Mouse (Mus musculus) CH12.LX (cell line): ENCODE data around the gene Tmem170b. TPM values are rescaled to one million over a fixed set of nuclear protein-coding genes. Genes with fewer than 3 reads are reported as not detected.
"Not testable (repeated sequence)": the region's sequence is repeated elsewhere in the genome, so short reads cannot be mapped to it uniquely, and the experiment has no call there.

ENCODE experiments used
- DNase-seq: peaks from one replicate; pipeline ENCODE4 v3.0.0-alpha.2; 2013; ENCODE audit errors: extremely low read depth
- H3K27ac ChIP-seq: 2 replicates; pipeline ENCODE4 v1.5.1; 2012; ENCODE audit warnings: low read depth, mild to moderate bottlenecking, control low read depth, moderate library complexity; ENCODE audit not compliant: insufficient read depth
- H3K27me3 ChIP-seq: replicated peaks from 2 replicates; pipeline ENCODE3; 2012; ENCODE audit warnings: inconsistent platforms
- H3K36me3 ChIP-seq, 2 experiments: replicated peaks in 1 of 2; 2 replicates each; pipeline versions ENCODE3 to v1.6.1; 2012; ENCODE audit warnings: inconsistent platforms in 1 of 2, low read length in 1 of 2, mild to moderate bottlenecking in 1 of 2, mixed read lengths in 1 of 2, moderate library complexity in 1 of 2; ENCODE audit not compliant: control insufficient read depth in 1 of 2, insufficient read depth in 1 of 2
- H3K4me1 ChIP-seq, 2 experiments: 2 replicates each; pipeline ENCODE4 v1.6.1; 2012; ENCODE audit warnings: inconsistent platforms in 1 of 2, moderate library complexity in 1 of 2; ENCODE audit not compliant: insufficient read depth in 2 of 2, control insufficient read depth in 1 of 2
- H3K4me2 ChIP-seq: 2 replicates; pipeline ENCODE4 v1.6.1; 2012; ENCODE audit warnings: low read depth, mild to moderate bottlenecking, control low read depth; ENCODE audit not compliant: poor library complexity, insufficient read depth, severe bottlenecking
- H3K4me3 ChIP-seq, 3 experiments: fragments of 150-350 bp in 1 of 3; sonication (generic) in 1 of 3; replicated peaks in 1 of 3; 2 replicates each; pipeline versions ENCODE3 to v1.5.1; 2011 to 2012; ENCODE audit warnings: low read depth in 2 of 3, low read length in 2 of 3, mild to moderate bottlenecking in 2 of 3, moderate library complexity in 2 of 3, control low read depth in 1 of 3, improper control_type of control experiment in 1 of 3, inconsistent platforms in 1 of 3, mixed read lengths in 1 of 3; ENCODE audit not compliant: poor library complexity in 1 of 3
- H3K79me2 ChIP-seq: replicated peaks from 2 replicates; pipeline ENCODE4 v1.6.1; 2012; ENCODE audit warnings: mild to moderate bottlenecking, moderate library complexity; ENCODE audit not compliant: control insufficient read depth, poor library complexity, insufficient read depth, severe bottlenecking; ENCODE audit errors: extremely low read depth
- H3K9ac ChIP-seq: 2 replicates; pipeline ENCODE4 v1.6.1; 2012; ENCODE audit warnings: low read depth, mild to moderate bottlenecking, control low read depth, moderate library complexity; ENCODE audit not compliant: insufficient read depth
- H3K9me3 ChIP-seq: replicated peaks from 2 replicates; pipeline ENCODE3; 2012; ENCODE audit warnings: low read length, inconsistent platforms, mixed read lengths
- BHLHE40 ChIP-seq: IDR thresholded peaks from 2 replicates; pipeline ENCODE4 v1.6.1; 2011; ENCODE audit warnings: mild to moderate bottlenecking, low read depth, low read length, improper control_type of control experiment
- CTCF ChIP-seq, 2 experiments: IDR thresholded peaks in 1 of 2; conservative IDR thresholded peaks in 1 of 2; 2 replicates each; pipeline ENCODE4 v1.5.1; 2011 to 2012; ENCODE audit warnings: low read depth in 2 of 2, low read length in 2 of 2, improper control_type of control experiment in 1 of 2, inconsistent platforms in 1 of 2, mild to moderate bottlenecking in 1 of 2, moderate library complexity in 1 of 2
- E2F4 ChIP-seq: IDR thresholded peaks from 2 replicates; pipeline ENCODE4 v1.6.1; 2011; ENCODE audit warnings: low read depth, low read length, improper control_type of control experiment; ENCODE audit not compliant: insufficient replicate concordance
- ELF1 ChIP-seq: IDR thresholded peaks from 2 replicates; pipeline ENCODE4 v1.6.1; 2014; ENCODE audit warnings: low read depth, mild to moderate bottlenecking, inconsistent platforms, low read length, improper control_type of control experiment
- EP300 ChIP-seq: IDR thresholded peaks from 2 replicates; pipeline ENCODE4 v1.6.1; 2011; ENCODE audit warnings: low read length, improper control_type of control experiment
- ETS1 ChIP-seq: conservative IDR thresholded peaks from 2 replicates; pipeline ENCODE4 v1.6.1; 2012; ENCODE audit warnings: low read depth, mild to moderate bottlenecking, inconsistent platforms, low read length, improper control_type of control experiment, moderate library complexity
- IRF4 ChIP-seq: IDR thresholded peaks from 2 replicates; pipeline ENCODE4 v1.6.1; 2014; ENCODE audit warnings: low read depth, mild to moderate bottlenecking, inconsistent platforms, low read length, improper control_type of control experiment
- JUN ChIP-seq: IDR thresholded peaks from 2 replicates; pipeline ENCODE4 v1.6.1; 2011; ENCODE audit warnings: low read depth, mild to moderate bottlenecking, low read length, improper control_type of control experiment, moderate library complexity; ENCODE audit not compliant: insufficient read depth
- KAT2A ChIP-seq: IDR thresholded peaks from 2 replicates; pipeline ENCODE4 v1.6.1; 2012; ENCODE audit warnings: low read length, improper control_type of control experiment, inconsistent platforms; ENCODE audit not compliant: insufficient replicate concordance
- MYC ChIP-seq: IDR thresholded peaks from 2 replicates; pipeline ENCODE4 v1.6.1; 2011; ENCODE audit warnings: low read depth, mild to moderate bottlenecking, improper control_type of control experiment, low read length
- NRF1 ChIP-seq: IDR thresholded peaks from 2 replicates; pipeline ENCODE4 v1.6.1; 2014; ENCODE audit warnings: low read depth, mild to moderate bottlenecking, inconsistent platforms, low read length, improper control_type of control experiment, moderate library complexity
- POLR2AphosphoS2 ChIP-seq: IDR thresholded peaks from 2 replicates; pipeline ENCODE4 v1.6.1; 2011; ENCODE audit warnings: low read depth, low read length, improper control_type of control experiment
- RAD21 ChIP-seq: IDR thresholded peaks from 2 replicates; pipeline ENCODE4 v1.6.1; 2011; ENCODE audit warnings: low read depth, mild to moderate bottlenecking, low read length, improper control_type of control experiment, moderate library complexity
- SIN3A ChIP-seq: IDR thresholded peaks from 2 replicates; pipeline ENCODE4 v1.6.1; 2012; ENCODE audit warnings: low read length, improper control_type of control experiment, inconsistent platforms
- SMC3 ChIP-seq: IDR thresholded peaks from 2 replicates; pipeline ENCODE4 v1.6.1; 2011; ENCODE audit warnings: low read depth, low read length, improper control_type of control experiment
- TCF12 ChIP-seq: IDR thresholded peaks from 2 replicates; pipeline ENCODE4 v1.6.1; 2014; ENCODE audit warnings: low read depth, mild to moderate bottlenecking, inconsistent platforms, low read length, improper control_type of control experiment
- USF1 ChIP-seq: IDR thresholded peaks from 2 replicates; pipeline ENCODE4 v1.6.1; 2014; ENCODE audit warnings: low read depth, mild to moderate bottlenecking, inconsistent platforms, low read length, improper control_type of control experiment
- USF2 ChIP-seq: conservative IDR thresholded peaks from 2 replicates; pipeline ENCODE4 v1.6.1; 2011; ENCODE audit warnings: low read depth, low read length, improper control_type of control experiment
- ZC3H11A ChIP-seq: IDR thresholded peaks from 2 replicates; pipeline ENCODE4 v1.6.1; 2012; ENCODE audit warnings: low read depth, mild to moderate bottlenecking, inconsistent platforms, low read length, improper control_type of control experiment
- ZKSCAN1 ChIP-seq: IDR thresholded peaks from 2 replicates; pipeline ENCODE4 v1.6.1; 2012; ENCODE audit warnings: low read depth, inconsistent platforms, low read length, improper control_type of control experiment, borderline replicate concordance
- ZMIZ1 ChIP-seq: IDR thresholded peaks from 2 replicates; pipeline ENCODE4 v1.6.1; 2012; ENCODE audit warnings: low read depth, mild to moderate bottlenecking, inconsistent platforms, low read length, improper control_type of control experiment
- ZNF384 ChIP-seq: IDR thresholded peaks from 2 replicates; pipeline ENCODE4 v1.6.1; 2012; ENCODE audit warnings: low read depth, low read length, improper control_type of control experiment, inconsistent platforms
- dilution Hi-C: fragments of 300-500 bp; cut with MboI; formaldehyde crosslinking; loops from 2 replicates; pipeline ENCODE4 v1.14.3; 2020; ENCODE audit warnings: low sequenced_read_pairs; ENCODE audit not compliant: extremely low pct_unique_long_range_greater_than_20kb, extremely low pct_ligation_motif_present
- in situ Hi-C: fragments of 300-500 bp; cut with MboI; formaldehyde crosslinking; loops from 3 replicates; pipeline ENCODE4 v1.14.3; 2019; ENCODE audit warnings: low sequenced_read_pairs, low pct_ligation_motif_present, low pct_unique_long_range_greater_than_20kb, mixed read lengths
- polyA plus RNA-seq: library from polyadenylated mRNA; unstranded; fragments of >175 nt; gene quantifications from 2 replicates; pipeline ENCODE4 v1.2.1, GENCODE M21; 2012; ENCODE audit warnings: low read depth; ENCODE audit not compliant: insufficient read length
- total RNA-seq, 2 experiments: library from RNA; depleted of rRNA; stranded (reverse); fragments of 300-350 nt in 1 of 2; fragments of >200 nt in 1 of 2; gene quantifications; 2 replicates each; pipeline ENCODE4 v1.2.3; 2012 to 2014

Gene Tmem170b
- total and polyA plus RNA-seq, 3 experiments, result 5.0 to 5.9 (median 5.5) TPM

- dilution Hi-C loops, DNase-seq, H3K4me3 ChIP-seq, in situ Hi-C loops, H3K79me2 ChIP-seq, H3K27me3 ChIP-seq, H3K9me3 ChIP-seq, H3K36me3 ChIP-seq: not testable (repeated sequence)
- TF ChIP-seq TCF12 (peak; percentile 20; the same call in 1 of the 2 replicates), ETS1 (peak; percentile 45)
- H3K9ac ChIP-seq, result peak overlapping the region; percentile 53; the same call in 1 of the 2 replicates
- peak overlapping the region; percentile 80 for H3K27ac ChIP-seq
- peaks cover 42 to 67% of the 10 kb centered on the region in 2 experiments for H3K4me1 ChIP-seq
- peak overlapping the region; percentile 46; the same call in 1 of the 2 replicates for H3K4me2 ChIP-seq
Observed at GRCm38 (mm10) chr13:41672904-41673303, 67.2 kb downstream of the Tmem170b start.

GRCm38 (mm10) chr13:41673541-41673940 lies 67.8 kb downstream of the Tmem170b start:
- no peak overlapping the region for H3K4me3 ChIP-seq
- H3K9me3 ChIP-seq, result peaks cover 2% of the 10 kb centered on the region
- peaks cover 43 to 68% of the 10 kb centered on the region in 2 experiments for H3K4me1 ChIP-seq
- DNase-seq, result no peak
- peak overlapping the region; percentile 80 for H3K27ac ChIP-seq
- H3K36me3 ChIP-seq, result no peaks in the 10 kb centered on the region
- H3K4me2 ChIP-seq, result no peak overlapping the region
- dilution Hi-C loops (no loop called here), in situ Hi-C loops (no loop called here)
- no peaks in the 10 kb centered on the region for H3K79me2 ChIP-seq
- no peak overlapping the region for H3K9ac ChIP-seq
- TF ChIP-seq RAD21, result no peak
- TF ChIP-seq USF1, result no peak
- no peak for TF ChIP-seq EP300
- TF ChIP-seq ZKSCAN1, result no peak
- no peak for TF ChIP-seq ZMIZ1
- no peak for TF ChIP-seq ELF1
- TF ChIP-seq SMC3, result no peak
- no peak for TF ChIP-seq IRF4
- TF ChIP-seq KAT2A, result no peak
- TF ChIP-seq JUN, result no peak
- TF ChIP-seq MYC, result no peak
- TF ChIP-seq ZNF384, result no peak
- no peak for TF ChIP-seq POLR2AphosphoS2
- no peak for TF ChIP-seq E2F4
- no peak for TF ChIP-seq CTCF (conservative IDR thresholded peaks at IDR 0.05 in 1 of 2, IDR thresholded peaks at IDR 0.05 in 1 of 2; ENCODE audit: low read depth in 2 of 2, low read length in 2 of 2)
- no peak for TF ChIP-seq NRF1
- no peak for TF ChIP-seq ZC3H11A
- TF ChIP-seq SIN3A, result no peak
- no peak for TF ChIP-seq BHLHE40
- no peak for TF ChIP-seq USF2
- no peaks in the 10 kb centered on the region for H3K27me3 ChIP-seq
